Mouse (Mus musculus) CH12.LX (cell line): Measurements from ENCODE around the gene Dtnb. TPM values are rescaled to one million over a fixed set of nuclear protein-coding genes. Genes with fewer than 3 reads are reported as not detected.

ENCODE experiments used
- DNase-seq: peaks from one replicate; pipeline ENCODE4 v3.0.0-alpha.2; 2013; ENCODE audit errors: extremely low read depth
- H3K27ac ChIP-seq: 2 replicates; pipeline ENCODE4 v1.5.1; 2012; ENCODE audit warnings: low read depth, mild to moderate bottlenecking, control low read depth, moderate library complexity; ENCODE audit not compliant: insufficient read depth
- H3K27me3 ChIP-seq: replicated peaks from 2 replicates; pipeline ENCODE3; 2012; ENCODE audit warnings: inconsistent platforms
- H3K36me3 ChIP-seq, 2 experiments: replicated peaks in 1 of 2; 2 replicates each; pipeline versions ENCODE3 to v1.6.1; 2012; ENCODE audit warnings: inconsistent platforms in 1 of 2, low read length in 1 of 2, mild to moderate bottlenecking in 1 of 2, mixed read lengths in 1 of 2, moderate library complexity in 1 of 2; ENCODE audit not compliant: control insufficient read depth in 1 of 2, insufficient read depth in 1 of 2
- H3K4me1 ChIP-seq, 2 experiments: 2 replicates each; pipeline ENCODE4 v1.6.1; 2012; ENCODE audit warnings: inconsistent platforms in 1 of 2, moderate library complexity in 1 of 2; ENCODE audit not compliant: insufficient read depth in 2 of 2, control insufficient read depth in 1 of 2
- H3K4me2 ChIP-seq: 2 replicates; pipeline ENCODE4 v1.6.1; 2012; ENCODE audit warnings: low read depth, mild to moderate bottlenecking, control low read depth; ENCODE audit not compliant: poor library complexity, insufficient read depth, severe bottlenecking
- H3K4me3 ChIP-seq, 3 experiments: fragments of 150-350 bp in 1 of 3; sonication (generic) in 1 of 3; replicated peaks in 1 of 3; 2 replicates each; pipeline versions ENCODE3 to v1.5.1; 2011 to 2012; ENCODE audit warnings: low read depth in 2 of 3, low read length in 2 of 3, mild to moderate bottlenecking in 2 of 3, moderate library complexity in 2 of 3, control low read depth in 1 of 3, improper control_type of control experiment in 1 of 3, inconsistent platforms in 1 of 3, mixed read lengths in 1 of 3; ENCODE audit not compliant: poor library complexity in 1 of 3
- H3K79me2 ChIP-seq: replicated peaks from 2 replicates; pipeline ENCODE4 v1.6.1; 2012; ENCODE audit warnings: mild to moderate bottlenecking, moderate library complexity; ENCODE audit not compliant: control insufficient read depth, poor library complexity, insufficient read depth, severe bottlenecking; ENCODE audit errors: extremely low read depth
- H3K9ac ChIP-seq: 2 replicates; pipeline ENCODE4 v1.6.1; 2012; ENCODE audit warnings: low read depth, mild to moderate bottlenecking, control low read depth, moderate library complexity; ENCODE audit not compliant: insufficient read depth
- H3K9me3 ChIP-seq: replicated peaks from 2 replicates; pipeline ENCODE3; 2012; ENCODE audit warnings: low read length, inconsistent platforms, mixed read lengths
- BHLHE40 ChIP-seq: IDR thresholded peaks from 2 replicates; pipeline ENCODE4 v1.6.1; 2011; ENCODE audit warnings: mild to moderate bottlenecking, low read depth, low read length, improper control_type of control experiment
- CHD2 ChIP-seq: IDR thresholded peaks from 2 replicates; pipeline ENCODE4 v1.6.1; 2011; ENCODE audit warnings: low read length, improper control_type of control experiment
- ELF1 ChIP-seq: IDR thresholded peaks from 2 replicates; pipeline ENCODE4 v1.6.1; 2014; ENCODE audit warnings: low read depth, mild to moderate bottlenecking, inconsistent platforms, low read length, improper control_type of control experiment
- ETS1 ChIP-seq: conservative IDR thresholded peaks from 2 replicates; pipeline ENCODE4 v1.6.1; 2012; ENCODE audit warnings: low read depth, mild to moderate bottlenecking, inconsistent platforms, low read length, improper control_type of control experiment, moderate library complexity
- GABPA ChIP-seq: IDR thresholded peaks from 2 replicates; pipeline ENCODE4 v1.6.1; 2012; ENCODE audit warnings: low read depth, low read length, improper control_type of control experiment, inconsistent platforms; ENCODE audit not compliant: insufficient replicate concordance
- JUND ChIP-seq: conservative IDR thresholded peaks from 2 replicates; pipeline ENCODE4 v1.6.1; 2011; ENCODE audit warnings: low read depth, low read length, improper control_type of control experiment
- KAT2A ChIP-seq: IDR thresholded peaks from 2 replicates; pipeline ENCODE4 v1.6.1; 2012; ENCODE audit warnings: low read length, improper control_type of control experiment, inconsistent platforms; ENCODE audit not compliant: insufficient replicate concordance
- MAX ChIP-seq: IDR thresholded peaks from 2 replicates; pipeline ENCODE4 v1.6.1; 2011; ENCODE audit warnings: low read length, improper control_type of control experiment
- MAZ ChIP-seq: IDR thresholded peaks from 2 replicates; pipeline ENCODE4 v1.6.1; 2012; ENCODE audit warnings: low read depth, mild to moderate bottlenecking, inconsistent platforms, low read length, improper control_type of control experiment, moderate library complexity
- MYC ChIP-seq: IDR thresholded peaks from 2 replicates; pipeline ENCODE4 v1.6.1; 2011; ENCODE audit warnings: low read depth, mild to moderate bottlenecking, improper control_type of control experiment, low read length
- RAD21 ChIP-seq: IDR thresholded peaks from 2 replicates; pipeline ENCODE4 v1.6.1; 2011; ENCODE audit warnings: low read depth, mild to moderate bottlenecking, low read length, improper control_type of control experiment, moderate library complexity
- TBP ChIP-seq: conservative IDR thresholded peaks from 2 replicates; pipeline ENCODE4 v1.6.1; 2011; ENCODE audit warnings: low read depth, low read length, improper control_type of control experiment
- UBTF ChIP-seq: IDR thresholded peaks from 2 replicates; pipeline ENCODE4 v1.6.1; 2012; ENCODE audit warnings: low read depth, mild to moderate bottlenecking, inconsistent platforms, low read length, improper control_type of control experiment, moderate library complexity
- USF1 ChIP-seq: IDR thresholded peaks from 2 replicates; pipeline ENCODE4 v1.6.1; 2014; ENCODE audit warnings: low read depth, mild to moderate bottlenecking, inconsistent platforms, low read length, improper control_type of control experiment
- USF2 ChIP-seq: conservative IDR thresholded peaks from 2 replicates; pipeline ENCODE4 v1.6.1; 2011; ENCODE audit warnings: low read depth, low read length, improper control_type of control experiment
- ZNF384 ChIP-seq: IDR thresholded peaks from 2 replicates; pipeline ENCODE4 v1.6.1; 2012; ENCODE audit warnings: low read depth, low read length, improper control_type of control experiment, inconsistent platforms
- dilution Hi-C: fragments of 300-500 bp; cut with MboI; formaldehyde crosslinking; loops from 2 replicates; pipeline ENCODE4 v1.14.3; 2020; ENCODE audit warnings: low sequenced_read_pairs; ENCODE audit not compliant: extremely low pct_unique_long_range_greater_than_20kb, extremely low pct_ligation_motif_present
- in situ Hi-C: fragments of 300-500 bp; cut with MboI; formaldehyde crosslinking; loops from 3 replicates; pipeline ENCODE4 v1.14.3; 2019; ENCODE audit warnings: low sequenced_read_pairs, low pct_ligation_motif_present, low pct_unique_long_range_greater_than_20kb, mixed read lengths
- polyA plus RNA-seq: library from polyadenylated mRNA; unstranded; fragments of >175 nt; gene quantifications from 2 replicates; pipeline ENCODE4 v1.2.1, GENCODE M21; 2012; ENCODE audit warnings: low read depth; ENCODE audit not compliant: insufficient read length
- total RNA-seq, 2 experiments: library from RNA; depleted of rRNA; stranded (reverse); fragments of 300-350 nt in 1 of 2; fragments of >200 nt in 1 of 2; gene quantifications; 2 replicates each; pipeline ENCODE4 v1.2.3; 2012 to 2014

Dtnb gene
- total and polyA plus RNA-seq, 3 experiments = 8.1 to 26.0 (median 17.4) TPM

DNA sequence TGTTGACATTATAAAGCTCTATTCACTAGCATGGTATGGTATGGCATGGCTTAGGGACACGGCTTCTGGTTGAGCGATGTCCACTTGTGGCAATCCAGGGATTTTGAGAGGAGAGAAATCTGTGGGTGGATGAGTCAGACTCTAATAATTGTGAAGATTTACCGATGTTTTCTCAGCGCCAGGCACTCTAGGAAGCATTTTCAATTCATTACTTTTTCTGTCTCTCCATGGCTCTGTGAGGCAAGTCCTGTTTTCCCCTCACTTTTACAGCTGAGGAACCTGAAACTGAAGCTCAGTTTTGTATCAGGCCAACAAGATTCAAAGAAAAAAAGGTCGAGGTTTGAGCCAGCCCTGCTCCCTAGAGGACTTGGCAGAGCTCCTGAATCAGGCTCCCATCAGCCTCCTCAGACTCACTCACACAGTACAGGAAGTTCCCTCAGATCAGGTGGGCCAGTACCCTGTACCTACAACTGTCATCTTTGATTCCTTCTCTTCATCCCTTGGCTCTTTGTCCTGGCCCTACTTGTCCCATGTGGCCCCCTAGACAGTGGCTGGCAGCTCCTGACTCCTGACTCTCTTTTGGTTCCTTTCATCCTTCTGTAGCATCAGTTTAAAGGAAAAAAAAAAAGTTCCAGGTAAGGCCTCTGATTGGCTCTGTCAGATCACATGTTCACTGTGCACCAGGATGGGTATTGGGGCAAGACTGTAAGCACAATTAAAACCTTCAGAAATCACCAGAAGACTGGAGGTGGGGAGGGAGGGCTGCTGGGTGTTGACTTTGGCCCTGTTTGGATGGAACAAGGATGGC lies 252.9 kb downstream of the Dtnb start:
- in situ Hi-C loops = loop anchor here (25.0 kb wide), 1 partner anchor 163 kb away; no protein-coding TSS in a partner anchor
- Histone ChIP-seq H3K27ac (no peak overlapping the region), H3K27me3 (no peaks in the 10 kb centered on the region), H3K79me2 (peaks cover 3% of the 10 kb centered on the region), H3K36me3 (peaks cover 0 to 21% of the 10 kb centered on the region in 2 experiments)
- no peak for TF ChIP-seq RAD21
- TF ChIP-seq USF1 = peak; percentile 42; the same call in 1 of the 2 replicates
- TF ChIP-seq ZNF384 = peak; percentile 55
- TF ChIP-seq GABPA = no peak
- TF ChIP-seq USF2 = peak; percentile 58
- TF ChIP-seq MAX = 0 out of 2 replicates have a peak, but pooled peaks have one; percentile 33
- TF ChIP-seq MAZ = no peak
- TF ChIP-seq, all 38 proteins: peak for 4
- DNase-seq = no peak
- no peaks in the 10 kb centered on the region for H3K9me3 ChIP-seq
- no peak overlapping the region for H3K9ac ChIP-seq
- H3K4me3 ChIP-seq = no peak overlapping the region
- dilution Hi-C loops = no loop called here
- no peak overlapping the region for H3K4me2 ChIP-seq
- peaks cover 18 to 76% of the 10 kb centered on the region in 2 experiments for H3K4me1 ChIP-seq

DNA sequence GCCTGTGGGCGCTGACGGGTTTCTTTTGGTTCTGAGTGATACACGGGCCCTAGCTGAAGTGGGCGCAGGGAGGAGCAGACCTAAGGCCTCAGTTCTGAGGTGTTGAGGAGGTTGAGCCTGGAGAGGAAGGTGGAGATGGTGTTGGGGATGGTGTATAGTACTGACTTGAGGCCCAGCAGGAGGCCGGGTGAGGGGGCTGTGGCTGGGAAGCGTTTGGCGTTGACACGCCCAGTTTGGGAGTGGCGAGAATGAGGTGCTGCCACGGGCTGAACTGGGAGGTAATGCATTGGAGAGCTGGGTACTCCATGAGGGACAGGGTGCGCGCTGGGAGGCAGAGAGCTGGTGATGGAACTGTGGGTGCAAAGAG lies 253.5 kb downstream of the Dtnb start:
- no peak for TF ChIP-seq CHD2
- TF ChIP-seq MYC = no peak
- no peak for TF ChIP-seq ETS1
- no peak for TF ChIP-seq TBP
- TF ChIP-seq UBTF = no peak
- dilution Hi-C loops (no loop called here), in situ Hi-C loops (loop anchor here (25.0 kb wide), 1 partner anchor 163 kb away; no protein-coding TSS in a partner anchor)
- H3K36me3 ChIP-seq = peaks cover 0 to 19% of the 10 kb centered on the region in 2 experiments
- H3K9me3 ChIP-seq = no peaks in the 10 kb centered on the region
- peaks cover 18 to 73% of the 10 kb centered on the region in 2 experiments for H3K4me1 ChIP-seq
- H3K4me2 ChIP-seq = no peak overlapping the region
- no peak overlapping the region for H3K4me3 ChIP-seq
- H3K27me3 ChIP-seq = no peaks in the 10 kb centered on the region
- no peak overlapping the region for H3K27ac ChIP-seq
- peaks cover 3% of the 10 kb centered on the region for H3K79me2 ChIP-seq
- H3K9ac ChIP-seq = no peak overlapping the region
- DNase-seq = no peak

DNA sequence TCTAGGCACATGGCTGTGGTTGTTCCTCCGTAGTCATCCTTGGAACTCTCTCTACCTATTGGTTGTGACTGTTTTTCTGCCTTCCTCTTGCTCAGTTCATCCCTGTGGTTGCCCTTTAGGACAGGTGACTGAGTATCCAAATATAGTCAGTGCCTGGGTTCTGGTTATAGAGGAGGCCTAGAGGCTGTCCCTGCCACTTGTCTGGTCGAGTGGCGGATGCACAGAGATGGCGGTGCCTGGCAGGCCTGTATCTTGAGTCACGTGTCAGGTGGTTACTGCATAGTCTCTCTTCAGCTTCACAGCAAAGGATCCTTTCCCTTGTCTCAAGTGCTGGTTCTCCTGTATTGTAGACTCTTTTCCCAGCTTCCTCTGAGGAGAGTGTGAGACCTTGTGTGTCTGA lies 255.6 kb downstream of the Dtnb start:
- no peak overlapping the region for H3K4me3 ChIP-seq
- dilution Hi-C loops = no loop called here
- H3K27me3 ChIP-seq = no peaks in the 10 kb centered on the region
- H3K36me3 ChIP-seq = peaks cover 0 to 15% of the 10 kb centered on the region in 2 experiments
- peaks cover 22 to 74% of the 10 kb centered on the region in 2 experiments for H3K4me1 ChIP-seq
- TF ChIP-seq KAT2A (no peak), JUND (no peak), MAX (no peak), BHLHE40 (no peak), ELF1 (no peak)
- TF ChIP-seq, all 38 proteins: peak for 0
- Histone ChIP-seq H3K27ac (no peak overlapping the region), H3K4me2 (no peak overlapping the region), H3K79me2 (peaks cover 3% of the 10 kb centered on the region), H3K9me3 (no peaks in the 10 kb centered on the region), H3K9ac (no peak overlapping the region)
- in situ Hi-C loops = loop anchor here (25.0 kb wide), 1 partner anchor 165 kb away; no protein-coding TSS in a partner anchor
- no peak for DNase-seq
